Comparison of ENCODE assay signal across 12 mouse cellular contexts in genomic region chr19:53189736-53190135, GRCm38 (mm10). TPM values are rescaled to one million over a fixed set of nuclear protein-coding genes. Genes with fewer than 3 reads are reported as not detected.
A peak's percentile ranks its signal among the peaks of the same experiment; 100 is the strongest.
DNase-seq lines count a peak whose midpoint lies in the region; ATAC-seq and TF ChIP-seq lines count a peak whose summit lies in the region.
"Had no signal": no experiment of that assay in that cellular context is flagged by ENCODE, and none has a peak within 500 bp of the region (broad histone marks: within the 10 kb centered on the region; RNA-seq: fewer than 3 reads in every experiment).

No protein-coding gene starts in this region.

- no peak overlapping the region for H3K9ac ChIP-seq in heart, embryonic 11.5 days (ENCODE audit: low read depth, low read length)
- no peak overlapping the region for H3K9ac ChIP-seq in liver, embryonic 14.5 days (replicated peaks)
- no peak overlapping the region for H3K9ac ChIP-seq in hindbrain, embryonic 12.5 days
- H3K9ac ChIP-seq: embryonic facial prominence, embryonic 15.5 days; forebrain, embryonic 15.5 days; lung, embryonic 14.5 days had no signal

- H3K36me3 ChIP-seq in heart, embryonic 11.5 days (ENCODE audit: control insufficient read depth, insufficient read depth, low read length), result no peaks in the 10 kb centered on the region
- no peaks in the 10 kb centered on the region for H3K36me3 ChIP-seq in liver, embryonic 14.5 days (replicated peaks; ENCODE audit: control insufficient read depth, insufficient read depth, low read depth)
- no peaks in the 10 kb centered on the region for H3K36me3 ChIP-seq in hindbrain, embryonic 12.5 days
- H3K36me3 ChIP-seq: embryonic facial prominence, embryonic 15.5 days; forebrain, embryonic 15.5 days had no signal

- H3K27ac ChIP-seq in heart, embryonic 11.5 days (ENCODE audit: low read depth, low read length), result 0 out of 2 replicates have a peak overlapping the region, but pooled peaks have one; percentile 22
- peak overlapping the region; percentile 1; the same call in 1 of the 2 replicates for H3K27ac ChIP-seq in cerebellum, adult 2 months (ENCODE audit: insufficient read depth, low read length)
- H3K27ac ChIP-seq in liver, embryonic 14.5 days, result peak overlapping the region; percentile 5
- no peak overlapping the region for H3K27ac ChIP-seq in hindbrain, embryonic 12.5 days
- H3K27ac ChIP-seq: embryonic facial prominence, embryonic 15.5 days; forebrain, embryonic 15.5 days had no signal

- TF ChIP-seq EP300 in liver, embryonic 14.5 days (IDR thresholded peaks at IDR 0.05; ENCODE audit: low read depth), result no peak

- no peak overlapping the region for H3K4me3 ChIP-seq in heart, embryonic 11.5 days (ENCODE audit: low read depth, low read length)
- no peak overlapping the region for H3K4me3 ChIP-seq in cerebellum, adult 2 months (replicated peaks; ENCODE audit: insufficient read depth, low read depth, low read length)
- no peak overlapping the region for H3K4me3 ChIP-seq in liver, embryonic 14.5 days (ENCODE audit: insufficient read depth in 1 of 2, low read depth in 2 of 2, low read length in 2 of 2)
- no peak overlapping the region for H3K4me3 ChIP-seq in hindbrain, embryonic 12.5 days
- H3K4me3 ChIP-seq: embryonic facial prominence, embryonic 15.5 days; forebrain, embryonic 15.5 days had no signal

- no peaks in the 10 kb centered on the region for H3K27me3 ChIP-seq in heart, embryonic 11.5 days (ENCODE audit: control insufficient read depth, insufficient read depth, low read length)
- no peaks in the 10 kb centered on the region for H3K27me3 ChIP-seq in cerebellum, adult 2 months (ENCODE audit: control insufficient read depth, insufficient read depth, low read length)
- H3K27me3 ChIP-seq in liver, embryonic 14.5 days (ENCODE audit: control insufficient read depth, insufficient read depth, low read length), result no peaks in the 10 kb centered on the region
- H3K27me3 ChIP-seq in hindbrain, embryonic 12.5 days, result no peaks in the 10 kb centered on the region
- H3K27me3 ChIP-seq: embryonic facial prominence, embryonic 15.5 days; forebrain, embryonic 15.5 days had no signal

- no peaks in the 10 kb centered on the region for H3K9me3 ChIP-seq in heart, embryonic 11.5 days (replicated peaks; ENCODE audit: control insufficient read depth, low read length)
- H3K9me3 ChIP-seq in liver, embryonic 14.5 days (ENCODE audit: control insufficient read depth, low read length), result no peaks in the 10 kb centered on the region
- H3K9me3 ChIP-seq in hindbrain, embryonic 12.5 days (replicated peaks), result no peaks in the 10 kb centered on the region
- H3K9me3 ChIP-seq: embryonic facial prominence, embryonic 15.5 days; forebrain, embryonic 15.5 days had no signal

- H3K4me2 ChIP-seq in heart, embryonic 11.5 days, result no peak overlapping the region
- H3K4me2 ChIP-seq in liver, embryonic 14.5 days (ENCODE audit: low read depth), result no peak overlapping the region; the same call in 1 of the 2 replicates
- H3K4me2 ChIP-seq in hindbrain, embryonic 12.5 days (replicated peaks), result no peak overlapping the region
- H3K4me2 ChIP-seq: embryonic facial prominence, embryonic 15.5 days; forebrain, embryonic 15.5 days; lung, embryonic 14.5 days had no signal

- 88% methylated on average over 3 of the region's 3 CpGs for WGBS in heart, embryonic 11.5 days (ENCODE audit: insufficient replicate concordance)
- 18% methylated on average over 3 of the region's 3 CpGs for WGBS in cerebellum, adult 2 months
- WGBS in liver, embryonic 14.5 days (ENCODE audit: insufficient replicate concordance), result 63% methylated on average over 3 of the region's 3 CpGs
- 96% methylated on average over 3 of the region's 3 CpGs for WGBS in hindbrain, embryonic 12.5 days

- no peak for ATAC-seq in heart, embryonic 11.5 days (replicated peaks; ENCODE audit: insufficient number of reproducible peaks, low FRiP score, low TSS enrichment)
- no peak for ATAC-seq in liver, embryonic 14.5 days (ENCODE audit: insufficient read depth)
- ATAC-seq in hindbrain, embryonic 12.5 days (ENCODE audit: low FRiP score), result no peak
- ATAC-seq: forebrain, embryonic 15.5 days had no signal

- TF ChIP-seq CTCF in cerebellum, adult 2 months (IDR thresholded peaks at IDR 0.05; ENCODE audit: borderline replicate concordance, insufficient read depth, low read depth, low read length), result no peak
- TF ChIP-seq CTCF in liver, embryonic 14.5 days (IDR thresholded peaks at IDR 0.05; ENCODE audit: low read depth), result no peak

- peaks cover 80% of the 10 kb centered on the region for H3K4me1 ChIP-seq in heart, embryonic 11.5 days (ENCODE audit: control insufficient read depth, insufficient read depth, low read length)
- peaks cover 24% of the 10 kb centered on the region for H3K4me1 ChIP-seq in cerebellum, adult 2 months (ENCODE audit: control insufficient read depth, insufficient read depth, low read length)
- peaks cover 82 to 84% of the 10 kb centered on the region in 2 experiments for H3K4me1 ChIP-seq in liver, embryonic 14.5 days (replicated peaks; ENCODE audit: control insufficient read depth in 2 of 2, insufficient read depth in 2 of 2, low read length in 1 of 2)
- peaks cover 15% of the 10 kb centered on the region for H3K4me1 ChIP-seq in hindbrain, embryonic 12.5 days

- intact Hi-C loops in heart, postnatal 10 days (cut with DNase I), result loop anchor here (5.0 kb wide), 1 partner anchor 38 kb away; no protein-coding TSS in a partner anchor

- DNase-seq in heart, postnatal 10 days, result no peak
- peak; percentile 74 for DNase-seq in T-cell, adult 2 months (ENCODE audit: low spot score)
- peak; percentile 86 to 93 for DNase-seq in cerebellum, adult 2 months
- DNase-seq in liver, embryonic 14.5 days (ENCODE audit: low read depth in 3 of 3, low spot score in 3 of 3), result no peak
- DNase-seq in adrenal gland, postnatal 25 days, result no peak
- DNase-seq: gastrocnemius, postnatal 36 days; lung, embryonic 14.5 days; thymus, postnatal 25 days had no signal

- TF ChIP-seq POLR2A in cerebellum, adult 2 months (IDR thresholded peaks at IDR 0.05; ENCODE audit: borderline replicate concordance, insufficient read depth, low read length), result no peak

RNA-seq across cellular contexts. Expression of gene Add3, which starts 49.5 kb away (rescaled TPM):
- 133 and 152 TPM in 2 replicates for polyA plus RNA-seq in heart, embryonic 11.5 days (2014; fragmentation: Nextera tagmentation; extraction: Ambion mirVana)
- 10 to 100 TPM; 79.2 to 83.7 TPM for total RNA-seq in heart, postnatal 10 days (2021)
- polyA plus RNA-seq in cerebellum, adult 2 months (2012; rRNA removed), result 80.2 and 89.4 TPM in 2 replicates
- 8.2 and 12.7 TPM in 2 replicates for polyA plus RNA-seq in liver, embryonic 14.5 days (2012; rRNA removed)
- polyA plus RNA-seq in liver, embryonic 14.5 days (2014; fragmentation: Nextera tagmentation; extraction: Ambion mirVana), result 21.7 and 26.7 TPM in 2 replicates
- 48.3 and 51.8 TPM in 2 replicates for total RNA-seq in adrenal gland, postnatal 25 days (2021)
- polyA plus RNA-seq in hindbrain, embryonic 12.5 days (2016; fragmentation: Nextera tagmentation; extraction: Ambion mirVana), result 55.5 and 56.0 TPM in 2 replicates

Comparison
In these comparisons a context has a peak if more than half of its experiments do, and no peak if none do; other contexts are left out.
1. DNase-seq: peak in T-cell, adult 2 months (single experiment) and cerebellum, adult 2 months (2 of 2); none in heart, postnatal 10 days (0 of 2), liver, embryonic 14.5 days (0 of 3) and adrenal gland, postnatal 25 days (single experiment).